Mouse (Mus musculus): ENCODE results near the gene Gm49336.

Gene Gm49336

GRCm38 (mm10) chr14:60238551-60238950 lies 12.8 kb downstream of the Gm49336 start:
- DNase-seq (ENCODE audit: low read depth, low spot score): no peak

- no peak for DNase-seq (ENCODE audit: low read depth, low spot score)
These were observed 31.4 kb downstream of the Gm49336 start for GRCm38 (mm10) chr14:60219886-60220285.

- DNase-seq (ENCODE audit: low read depth, low spot score): no peak
These were observed 33.7 kb downstream of the Gm49336 start for GRCm38 (mm10) chr14:60217616-60218015.

- no peak for DNase-seq (ENCODE audit: low read depth, low spot score)
These were observed 35.2 kb downstream of the Gm49336 start for GRCm38 (mm10) chr14:60216125-60216524.

GRCm38 (mm10) chr14:60215000-60215399 lies 36.3 kb downstream of the Gm49336 start:
- no peak for DNase-seq (ENCODE audit: low read depth, low spot score)

GRCm38 (mm10) chr14:60214040-60214439 lies 37.3 kb downstream of the Gm49336 start:
- DNase-seq (ENCODE audit: low read depth, low spot score): no peak

GRCm38 (mm10) chr14:60209166-60209565 lies 42.1 kb downstream of the Gm49336 start:
- no peak for DNase-seq (ENCODE audit: low read depth, low spot score)

GRCm38 (mm10) chr14:60204993-60205392 lies 46.3 kb downstream of the Gm49336 start:
- no peak for DNase-seq (ENCODE audit: low read depth, low spot score)

- DNase-seq (ENCODE audit: low read depth, low spot score): no peak
These were observed 54.4 kb downstream of the Gm49336 start, which contains the start of gene Atp8a2 for GRCm38 (mm10) chr14:60196884-60197283. TSS of gene Atp8a2 (minus strand) at chr14:60197179.

GRCm38 (mm10) chr14:60195999-60196398 lies 55.3 kb downstream of the Gm49336 start:
- DNase-seq (ENCODE audit: low read depth, low spot score): no peak

GRCm38 (mm10) chr14:60194606-60195005 lies 56.7 kb downstream of the Gm49336 start:
- no peak for DNase-seq (ENCODE audit: low read depth, low spot score)

GRCm38 (mm10) chr14:60189771-60190170 lies 61.5 kb downstream of the Gm49336 start:
- DNase-seq (ENCODE audit: low read depth, low spot score): no peak

GRCm38 (mm10) chr14:60188201-60188825 lies 63.0 kb downstream of the Gm49336 start:
- DNase-seq (ENCODE audit: low read depth, low spot score): no peak

- DNase-seq (ENCODE audit: low read depth, low spot score): no peak
These were observed 70.0 kb downstream of the Gm49336 start for GRCm38 (mm10) chr14:60181306-60181705.

- no peak for DNase-seq (ENCODE audit: low read depth, low spot score)
These were observed 72.7 kb downstream of the Gm49336 start for GRCm38 (mm10) chr14:60178571-60178955.

- DNase-seq (ENCODE audit: low read depth, low spot score): no peak
These were observed 73.4 kb downstream of the Gm49336 start for GRCm38 (mm10) chr14:60177614-60178570.

- DNase-seq (ENCODE audit: low read depth, low spot score): no peak
These were observed 74.3 kb downstream of the Gm49336 start for GRCm38 (mm10) chr14:60176891-60177613.

- no peak for DNase-seq (ENCODE audit: low read depth, low spot score)
These were observed 74.8 kb downstream of the Gm49336 start for GRCm38 (mm10) chr14:60176469-60176890.

- DNase-seq (ENCODE audit: low read depth, low spot score): no peak
These were observed 78.8 kb downstream of the Gm49336 start for GRCm38 (mm10) chr14:60172286-60173055.

- no peak for DNase-seq (ENCODE audit: low read depth, low spot score)
These were observed 80.3 kb downstream of the Gm49336 start for GRCm38 (mm10) chr14:60170845-60171610.

Data from embryo, embryonic 11.5 days (tissue).